9 mouse cellular contexts compared by ENCODE assay signal in the genomic region with DNA sequence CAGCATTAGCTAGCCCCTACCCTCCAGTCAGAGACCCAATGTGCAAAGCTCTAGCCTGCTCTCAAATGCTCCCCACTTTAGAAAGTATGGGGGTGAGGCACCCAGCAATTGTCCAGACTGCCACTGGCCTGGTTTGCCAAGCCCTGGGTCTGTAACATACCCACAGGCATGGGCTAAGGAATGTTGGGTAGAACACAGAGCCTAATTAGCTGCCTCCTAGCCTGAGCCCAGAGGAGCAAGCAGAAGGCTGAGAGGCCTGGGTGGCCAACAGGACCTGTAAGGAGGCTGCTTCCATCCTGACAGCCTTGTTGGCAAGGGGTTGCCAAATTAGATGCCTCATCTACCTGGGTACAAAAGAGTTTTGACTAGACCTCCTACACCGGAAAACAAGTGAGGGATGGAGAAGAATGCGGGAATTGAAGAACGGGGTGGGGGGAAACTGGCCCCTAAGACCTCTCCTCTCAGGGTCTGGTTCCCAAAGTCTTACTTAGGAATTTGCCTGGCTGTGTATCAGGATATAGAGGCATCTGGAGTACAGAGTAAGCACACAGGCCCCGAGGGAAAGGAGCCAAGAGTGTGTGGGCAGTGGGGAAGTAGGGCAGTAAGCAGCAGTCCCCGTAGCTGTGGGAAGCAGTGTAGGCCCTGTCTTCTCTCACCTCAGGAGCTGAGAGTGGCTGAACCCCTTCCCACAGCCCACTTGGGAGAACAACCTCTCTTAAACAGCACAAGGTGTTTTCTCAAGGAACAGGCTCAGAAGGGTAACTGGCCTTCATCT. TPM values are rescaled to one million over a fixed set of nuclear protein-coding genes. Genes with fewer than 3 reads are reported as not detected.
DNase-seq lines count a peak whose midpoint lies in the region; ATAC-seq and TF ChIP-seq lines count a peak whose summit lies in the region.
"Had no signal": no experiment of that assay in that cellular context is flagged by ENCODE, and none has a peak within 500 bp of the region (broad histone marks: within the 10 kb centered on the region; RNA-seq: fewer than 3 reads in every experiment).

No protein-coding gene starts in this region.

- no peak for TF ChIP-seq EP300 in lung, postnatal 0 days (IDR thresholded peaks at IDR 0.05)

- H3K9me3 ChIP-seq in lung, embryonic 14.5 days (ENCODE audit: low read depth, low read length), result no peaks in the 10 kb centered on the region
- H3K9me3 ChIP-seq in lung, postnatal 0 days (ENCODE audit: low read length), result no peaks in the 10 kb centered on the region
- H3K9me3 ChIP-seq in limb, embryonic 10.5 days (replicated peaks), result no peaks in the 10 kb centered on the region
- no peaks in the 10 kb centered on the region for H3K9me3 ChIP-seq in stomach, embryonic 14.5 days (ENCODE audit: control insufficient read depth, low read depth, low read length)

- H3K4me3 ChIP-seq in lung, embryonic 14.5 days (ENCODE audit: low read depth, low read length), result no peak overlapping the region
- no peak overlapping the region for H3K4me3 ChIP-seq in lung, postnatal 0 days (ENCODE audit: low read depth, low read length)
- H3K4me3 ChIP-seq in limb, embryonic 10.5 days, result no peak overlapping the region
- H3K4me3 ChIP-seq in stomach, embryonic 14.5 days (ENCODE audit: low read depth, low read length), result no peak overlapping the region

- WGBS in lung, embryonic 14.5 days, result 77% methylated on average over 5 of the region's 5 CpGs
- 68% methylated on average over 5 of the region's 5 CpGs for WGBS in lung, postnatal 0 days
- WGBS in limb, embryonic 10.5 days, result 85% methylated on average over 5 of the region's 5 CpGs
- WGBS in stomach, embryonic 14.5 days, result 71% methylated on average over 5 of the region's 5 CpGs

- 0 out of 2 replicates have a peak, but pooled peaks cover 3% of the 10 kb centered on the region for H3K4me1 ChIP-seq in lung, embryonic 14.5 days (ENCODE audit: insufficient read depth)
- peaks cover 6% of the 10 kb centered on the region; the same call in 1 of the 2 replicates for H3K4me1 ChIP-seq in lung, postnatal 0 days (ENCODE audit: insufficient read depth, low read depth, low read length)
- H3K4me1 ChIP-seq in limb, embryonic 10.5 days, result peaks cover 33% of the 10 kb centered on the region
- H3K4me1 ChIP-seq in stomach, embryonic 14.5 days (ENCODE audit: control insufficient read depth, insufficient read depth, low read length), result peaks cover 12% of the 10 kb centered on the region; the same call in 1 of the 2 replicates

- no peak overlapping the region for H3K9ac ChIP-seq in lung, embryonic 14.5 days
- no peak overlapping the region for H3K9ac ChIP-seq in lung, postnatal 0 days (replicated peaks; ENCODE audit: low read depth)
- no peak overlapping the region for H3K9ac ChIP-seq in stomach, embryonic 14.5 days (replicated peaks; ENCODE audit: low read depth, low read length)

- ATAC-seq in lung, embryonic 14.5 days (ENCODE audit: insufficient read depth), result no peak
- no peak for ATAC-seq in lung, postnatal 0 days
- ATAC-seq in stomach, embryonic 14.5 days (ENCODE audit: insufficient number of reproducible peaks, insufficient read depth, low FRiP score, low read depth), result no peak

- H3K4me2 ChIP-seq in lung, embryonic 14.5 days, result no peak overlapping the region
- no peak overlapping the region for H3K4me2 ChIP-seq in lung, postnatal 0 days (replicated peaks; ENCODE audit: low read depth, low read length)
- no peak overlapping the region for H3K4me2 ChIP-seq in stomach, embryonic 14.5 days (replicated peaks; ENCODE audit: low read depth, low read length)

- DNase-seq in lung, embryonic 14.5 days, result peak; percentile 25
- no peak for DNase-seq in lung, postnatal 0 days (ENCODE audit: low spot score)
- DNase-seq in fibroblast of lung, adult 2 months (ENCODE audit: low read depth), result peak; percentile 44
- DNase-seq in limb, embryonic 10.5 days (ENCODE audit: low spot score), result no peak
- no peak for DNase-seq in spleen, adult 18-20 months
- no peak for DNase-seq in yolk sac, embryonic 10.5 days (ENCODE audit: low spot score)
- no peak for DNase-seq in lung, adult 18-20 months

- peaks cover 20% of the 10 kb centered on the region for H3K36me3 ChIP-seq in lung, embryonic 14.5 days (ENCODE audit: insufficient read depth)
- H3K36me3 ChIP-seq in lung, postnatal 0 days (ENCODE audit: insufficient read depth, low read length), result no peaks in the 10 kb centered on the region
- peaks cover 54% of the 10 kb centered on the region for H3K36me3 ChIP-seq in limb, embryonic 10.5 days
- peaks cover 9% of the 10 kb centered on the region for H3K36me3 ChIP-seq in stomach, embryonic 14.5 days (ENCODE audit: control insufficient read depth, insufficient read depth, low read length)

- no peaks in the 10 kb centered on the region for H3K27me3 ChIP-seq in lung, embryonic 14.5 days (ENCODE audit: insufficient read depth, low read length)
- no peaks in the 10 kb centered on the region for H3K27me3 ChIP-seq in lung, postnatal 0 days (replicated peaks; ENCODE audit: insufficient read depth, low read length)
- no peaks in the 10 kb centered on the region for H3K27me3 ChIP-seq in limb, embryonic 10.5 days (ENCODE audit: low read depth, poor library complexity, severe bottlenecking)
- no peaks in the 10 kb centered on the region for H3K27me3 ChIP-seq in stomach, embryonic 14.5 days (ENCODE audit: control insufficient read depth, insufficient read depth, low read length)

- no peak for TF ChIP-seq CTCF in lung, embryonic 14.5 days (IDR thresholded peaks at IDR 0.05; ENCODE audit: low read depth)
- TF ChIP-seq CTCF in lung, postnatal 0 days (IDR thresholded peaks at IDR 0.05), result no peak

- peak overlapping the region; percentile 19; the same call in 1 of the 2 replicates for H3K27ac ChIP-seq in lung, embryonic 14.5 days (ENCODE audit: low read depth)
- H3K27ac ChIP-seq in lung, postnatal 0 days (ENCODE audit: low read length), result no peak overlapping the region
- 0 out of 2 replicates have a peak overlapping the region, but pooled peaks have one; percentile 6 for H3K27ac ChIP-seq in limb, embryonic 10.5 days
- H3K27ac ChIP-seq in stomach, embryonic 14.5 days (ENCODE audit: low read length), result peak overlapping the region; percentile 48; the same call in 1 of the 2 replicates

RNA-seq across cellular contexts. Expression of a gene that starts 17.6 kb away (rescaled TPM):
- polyA plus RNA-seq in lung, embryonic 14.5 days (2014; fragmentation: Nextera tagmentation; extraction: Ambion mirVana), result 3.7 and 5.1 TPM in 2 replicates
- 1.8 and 2.5 TPM in 2 replicates for polyA plus RNA-seq in lung, postnatal 0 days (2015; fragmentation: Nextera tagmentation; extraction: Ambion mirVana)
- polyA plus RNA-seq in limb, embryonic 10.5 days (2016; fragmentation: Nextera tagmentation; extraction: Ambion mirVana), result 5.4 TPM in 2 replicates
- polyA plus RNA-seq in stomach, embryonic 14.5 days (2014; fragmentation: Nextera tagmentation; extraction: Ambion mirVana), result 3.8 and 5.2 TPM in 2 replicates

RNA-seq across cellular contexts. Expression of a gene that starts 35.9 kb away (rescaled TPM):
- polyA plus RNA-seq in lung, embryonic 14.5 days (2014; fragmentation: Nextera tagmentation; extraction: Ambion mirVana), result not detected in 2 replicates
- 0.06 and 0.15 TPM in 2 replicates for polyA plus RNA-seq in lung, postnatal 0 days (2015; fragmentation: Nextera tagmentation; extraction: Ambion mirVana)
- polyA plus RNA-seq in limb, embryonic 10.5 days (2016; fragmentation: Nextera tagmentation; extraction: Ambion mirVana), result 0.14 and 0.18 TPM in 2 replicates
- polyA plus RNA-seq in stomach, embryonic 14.5 days (2014; fragmentation: Nextera tagmentation; extraction: Ambion mirVana), result 0.36 and 0.53 TPM in 2 replicates

RNA-seq across cellular contexts. Expression of a gene that starts 37.8 kb away (rescaled TPM):
- polyA plus RNA-seq in lung, embryonic 14.5 days (2014; fragmentation: Nextera tagmentation; extraction: Ambion mirVana), result not detected in 2 replicates
- 0.21 TPM in 1 of 2 replicates, not detected in the other for polyA plus RNA-seq in lung, postnatal 0 days (2015; fragmentation: Nextera tagmentation; extraction: Ambion mirVana)
- polyA plus RNA-seq in limb, embryonic 10.5 days (2016; fragmentation: Nextera tagmentation; extraction: Ambion mirVana), result 0.45 TPM in 1 of 2 replicates, not detected in the other
- polyA plus RNA-seq in stomach, embryonic 14.5 days (2014; fragmentation: Nextera tagmentation; extraction: Ambion mirVana), result 3.0 and 3.8 TPM in 2 replicates
- polyA plus RNA-seq: heart, embryonic 14.5 days had no signal

RNA-seq across cellular contexts. Expression of a gene that starts 52.6 kb away (rescaled TPM):
- polyA plus RNA-seq in lung, embryonic 14.5 days (2014; fragmentation: Nextera tagmentation; extraction: Ambion mirVana), result 0.11 TPM in 1 of 2 replicates, not detected in the other
- 0.07 TPM in 1 of 2 replicates, not detected in the other for polyA plus RNA-seq in lung, postnatal 0 days (2015; fragmentation: Nextera tagmentation; extraction: Ambion mirVana)
- polyA plus RNA-seq in limb, embryonic 10.5 days (2016; fragmentation: Nextera tagmentation; extraction: Ambion mirVana), result 0.13 TPM in 1 of 2 replicates, not detected in the other
- 0.17 TPM in 1 of 2 replicates, not detected in the other for polyA plus RNA-seq in stomach, embryonic 14.5 days (2014; fragmentation: Nextera tagmentation; extraction: Ambion mirVana)
- polyA plus RNA-seq: heart, embryonic 14.5 days had no signal

RNA-seq across cellular contexts. Expression of a gene that starts 53.1 kb away (rescaled TPM):
- 0.07 TPM in 1 of 2 replicates, not detected in the other for polyA plus RNA-seq in lung, embryonic 14.5 days (2014; fragmentation: Nextera tagmentation; extraction: Ambion mirVana)
- polyA plus RNA-seq in lung, postnatal 0 days (2015; fragmentation: Nextera tagmentation; extraction: Ambion mirVana), result 0.02 and 0.04 TPM in 2 replicates
- polyA plus RNA-seq in limb, embryonic 10.5 days (2016; fragmentation: Nextera tagmentation; extraction: Ambion mirVana), result 0.03 TPM in 1 of 2 replicates, not detected in the other
- polyA plus RNA-seq in stomach, embryonic 14.5 days (2014; fragmentation: Nextera tagmentation; extraction: Ambion mirVana), result 0.06 and 0.27 TPM in 2 replicates

Comparison
In these comparisons a context has a peak if more than half of its experiments do, and no peak if none do; other contexts are left out.
1. DNase-seq: peak in lung, embryonic 14.5 days (single experiment) and fibroblast of lung, adult 2 months (single experiment); none in lung, postnatal 0 days (single experiment), limb, embryonic 10.5 days (single experiment), spleen, adult 18-20 months (0 of 2), yolk sac, embryonic 10.5 days (single experiment) and lung, adult 18-20 months (0 of 2).